ENCODE assay signal across 16 mouse cellular contexts in the genomic region with DNA sequence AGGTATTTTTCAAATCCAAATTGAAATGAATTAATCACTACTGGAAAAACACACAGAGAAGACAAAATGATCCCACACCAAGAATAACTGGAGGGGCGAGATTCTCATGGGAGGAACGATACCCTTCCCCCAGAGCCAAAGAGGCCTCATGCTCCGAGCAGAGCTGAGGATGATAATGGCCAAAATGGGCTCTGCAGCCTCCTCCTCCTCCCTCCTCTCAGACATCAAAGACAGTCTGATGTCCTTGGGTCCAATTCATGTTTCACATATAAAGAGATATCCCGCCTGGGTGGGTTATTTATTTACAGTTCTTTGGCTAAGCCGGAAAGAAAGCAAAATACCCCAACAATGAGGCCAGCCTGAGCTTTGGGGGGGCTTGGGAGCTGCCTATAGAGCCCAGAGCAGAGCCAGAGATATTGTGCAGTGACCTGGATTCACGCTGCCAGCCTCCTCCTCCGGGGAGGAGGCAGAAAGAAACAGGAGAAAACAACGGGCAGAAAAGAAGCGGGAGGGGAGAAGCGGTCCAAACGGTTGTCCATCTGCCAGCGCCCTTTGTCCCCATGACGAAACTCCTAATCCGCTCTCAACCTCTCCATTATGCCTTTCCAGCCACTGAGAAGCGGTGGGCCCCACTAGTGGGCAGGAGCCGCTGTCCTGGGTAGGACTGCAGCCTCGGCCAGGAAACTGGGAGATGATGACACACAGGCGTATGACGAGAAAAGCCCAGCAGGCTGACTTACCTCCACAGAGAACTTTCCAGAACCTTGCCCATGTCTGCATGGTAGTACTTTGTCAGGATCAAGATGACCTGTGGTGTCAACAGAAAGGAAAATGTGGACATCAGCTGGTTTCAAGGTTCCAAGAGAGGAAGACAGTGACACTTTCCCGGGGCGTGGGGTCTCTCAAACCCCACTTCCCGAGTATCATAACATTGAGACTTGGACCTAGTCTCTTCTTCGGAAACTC. TPM values are rescaled to one million over a fixed set of nuclear protein-coding genes. Genes with fewer than 3 reads are reported as not detected.
DNase-seq lines count a peak whose midpoint lies in the region; ATAC-seq lines count a peak whose summit lies in the region.
"Had no signal": no experiment of that assay in that cellular context is flagged by ENCODE, and none has a peak within 500 bp of the region (broad histone marks: within the 10 kb centered on the region; RNA-seq: fewer than 3 reads in every experiment).

No protein-coding gene starts in this region.

- H3K4me2 ChIP-seq in forebrain, embryonic 16.5 days (ENCODE audit: low read length) = no peak overlapping the region
- H3K4me2 ChIP-seq in midbrain, embryonic 14.5 days (ENCODE audit: low read length) = peak overlapping the region; percentile 22
- H3K4me2 ChIP-seq: embryonic facial prominence, embryonic 13.5 days had no signal

- no peak overlapping the region for H3K27ac ChIP-seq in forebrain, embryonic 16.5 days (ENCODE audit: low read length)
- peak overlapping the region; percentile 71 for H3K27ac ChIP-seq in midbrain, embryonic 14.5 days (replicated peaks; ENCODE audit: low read depth, low read length)
- H3K27ac ChIP-seq in heart, embryonic 10.5 days = no peak overlapping the region
- H3K27ac ChIP-seq: embryonic facial prominence, embryonic 13.5 days; liver, embryonic 14.5 days had no signal

- H3K9ac ChIP-seq in forebrain, embryonic 16.5 days (replicated peaks; ENCODE audit: low read depth, low read length) = no peak overlapping the region
- H3K9ac ChIP-seq in midbrain, embryonic 14.5 days (replicated peaks; ENCODE audit: low read length) = 0 out of 2 replicates have a peak overlapping the region, but pooled peaks have one; percentile 9
- H3K9ac ChIP-seq: embryonic facial prominence, embryonic 13.5 days; liver, embryonic 14.5 days had no signal

- peak; percentile 15 to 21 for DNase-seq in cerebellum, postnatal 14 days
- DNase-seq in cerebellum, postnatal 4 days (ENCODE audit: low spot score in 2 of 2) = no peak
- peak; percentile 8 to 34 for DNase-seq in adrenal gland, postnatal 36 days
- peak; percentile 68 for DNase-seq in midbrain, embryonic 14.5 days
- no peak for DNase-seq in urinary bladder, postnatal 10 days (ENCODE audit: low spot score)
- no peak for DNase-seq in heart, embryonic 10.5 days (ENCODE audit: low spot score)
- no peak for DNase-seq in cerebellum, postnatal 36 days
- DNase-seq: gastrocnemius, postnatal 36 days; heart, postnatal 14 days; right cerebral cortex, postnatal 14 days had no signal

- no peaks in the 10 kb centered on the region for H3K27me3 ChIP-seq in forebrain, embryonic 16.5 days (replicated peaks; ENCODE audit: control insufficient read depth, insufficient read depth, low read length)
- H3K27me3 ChIP-seq in midbrain, embryonic 14.5 days (ENCODE audit: control insufficient read depth, insufficient read depth, low read length) = no peaks in the 10 kb centered on the region
- 0 out of 2 replicates have a peak, but pooled peaks cover 7% of the 10 kb centered on the region for H3K27me3 ChIP-seq in heart, embryonic 10.5 days (ENCODE audit: insufficient read depth, poor library complexity, severe bottlenecking)
- H3K27me3 ChIP-seq: embryonic facial prominence, embryonic 13.5 days; Patski had no signal

- no peaks in the 10 kb centered on the region for H3K36me3 ChIP-seq in forebrain, embryonic 16.5 days (ENCODE audit: control insufficient read depth, insufficient read depth)
- no peaks in the 10 kb centered on the region for H3K36me3 ChIP-seq in midbrain, embryonic 14.5 days (ENCODE audit: control insufficient read depth, insufficient read depth, low read length)
- H3K36me3 ChIP-seq in heart, embryonic 10.5 days = no peaks in the 10 kb centered on the region
- H3K36me3 ChIP-seq: embryonic facial prominence, embryonic 13.5 days had no signal

- no peaks in the 10 kb centered on the region for H3K9me3 ChIP-seq in forebrain, embryonic 16.5 days (ENCODE audit: control insufficient read depth, low read length)
- no peaks in the 10 kb centered on the region for H3K9me3 ChIP-seq in midbrain, embryonic 14.5 days (ENCODE audit: control insufficient read depth, low read length)
- no peaks in the 10 kb centered on the region for H3K9me3 ChIP-seq in heart, embryonic 10.5 days
- H3K9me3 ChIP-seq: embryonic facial prominence, embryonic 13.5 days; megakaryocyte, embryonic 14.5 days had no signal

- H3K4me1 ChIP-seq in forebrain, embryonic 16.5 days (replicated peaks; ENCODE audit: control insufficient read depth, insufficient read depth, low read length) = peaks cover 24% of the 10 kb centered on the region
- H3K4me1 ChIP-seq in midbrain, embryonic 14.5 days (ENCODE audit: control insufficient read depth, insufficient read depth, low read length) = peaks cover 48% of the 10 kb centered on the region
- peaks cover 57% of the 10 kb centered on the region for H3K4me1 ChIP-seq in heart, embryonic 10.5 days
- H3K4me1 ChIP-seq: megakaryocyte, embryonic 14.5 days had no signal

- H3K4me3 ChIP-seq in forebrain, embryonic 16.5 days (replicated peaks; ENCODE audit: low read length) = no peak overlapping the region
- no peak overlapping the region for H3K4me3 ChIP-seq in midbrain, embryonic 14.5 days (replicated peaks; ENCODE audit: low read depth, low read length)
- no peak overlapping the region for H3K4me3 ChIP-seq in heart, embryonic 10.5 days
- H3K4me3 ChIP-seq: embryonic facial prominence, embryonic 13.5 days; megakaryocyte, embryonic 14.5 days had no signal

- 27% methylated on average over 23 of the region's 23 CpGs for WGBS in forebrain, embryonic 16.5 days
- 25% methylated on average over 23 of the region's 23 CpGs for WGBS in midbrain, embryonic 14.5 days
- 78% methylated on average over 23 of the region's 23 CpGs for WGBS in heart, embryonic 10.5 days

- ATAC-seq in forebrain, embryonic 16.5 days = peak; percentile 37; the same call in 1 of the 2 replicates
- peak; percentile 44 for ATAC-seq in midbrain, embryonic 14.5 days (ENCODE audit: low FRiP score, low TSS enrichment)
- ATAC-seq: Patski had no signal

RNA-seq across cellular contexts. Expression of a gene that starts 24.9 kb away (rescaled TPM):
- not detected for total RNA-seq in adrenal gland, postnatal 36 days (2021)
- polyA plus RNA-seq in forebrain, embryonic 16.5 days (2015; fragmentation: Nextera tagmentation; extraction: Ambion mirVana) = 0.08 TPM in 1 of 2 replicates, not detected in the other
- polyA plus RNA-seq in midbrain, embryonic 14.5 days (2014; fragmentation: Nextera tagmentation; extraction: Ambion mirVana) = not detected in 2 replicates
- 0.05 and 0.11 TPM in 2 replicates for polyA plus RNA-seq in heart, embryonic 10.5 days (2016; fragmentation: Nextera tagmentation; extraction: Ambion mirVana)
- total RNA-seq: gastrocnemius, postnatal 36 days; heart, postnatal 14 days; layer of hippocampus, postnatal 14 days had no signal
- polyA plus RNA-seq: liver, embryonic 14.5 days; Patski had no signal

Comparison
In these comparisons a context has a peak if more than half of its experiments do, and no peak if none do; other contexts are left out.
1. DNase-seq: peak in cerebellum, postnatal 14 days (2 of 2), adrenal gland, postnatal 36 days (2 of 2) and midbrain, embryonic 14.5 days (single experiment); none in cerebellum, postnatal 4 days (0 of 2), urinary bladder, postnatal 10 days (single experiment), heart, embryonic 10.5 days (single experiment) and cerebellum, postnatal 36 days (0 of 2).